Mouse (Mus musculus): ENCODE measurements at regions not wholly inside any gene's neighbourhood (a gene's known extent, or its start where the extent isn't known, plus 50 kb on each side); places are given as distances from the start of the nearest gene placed in this dataset.

DNA sequence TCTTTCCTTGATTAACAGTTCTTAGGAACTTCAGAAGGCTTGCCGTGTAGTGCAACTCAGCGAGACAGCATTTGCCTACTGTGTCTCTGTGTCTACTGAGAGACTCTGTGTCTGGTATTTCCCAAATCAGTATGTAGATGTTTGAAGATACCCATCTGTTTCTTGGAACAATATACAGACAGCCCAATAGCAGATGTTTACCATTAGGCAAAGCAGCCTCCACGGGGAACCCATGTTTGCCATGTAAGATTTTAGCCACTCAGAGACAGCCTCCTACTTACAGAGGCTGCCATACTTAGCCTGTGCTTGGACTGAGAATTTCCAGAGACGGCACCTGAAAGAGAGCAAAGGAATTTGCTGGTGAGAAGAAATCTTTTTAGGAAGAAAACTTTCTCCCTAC lies 100.9 kb upstream of the Hes1 start:
- no peak overlapping the region for H3K27ac ChIP-seq (ENCODE audit: low read length)
- H3K9me3 ChIP-seq (replicated peaks; ENCODE audit: control insufficient read depth, low read length, poor library complexity, severe bottlenecking) = no peaks in the 10 kb centered on the region
- H3K4me2 ChIP-seq (ENCODE audit: low read length) = no peak overlapping the region
- H3K4me3 ChIP-seq (ENCODE audit: low read depth, low read length) = no peak overlapping the region
- H3K27me3 ChIP-seq (ENCODE audit: control insufficient read depth, insufficient read depth, low read depth, low read length) = no peaks in the 10 kb centered on the region
- no peak for ATAC-seq
- no peak overlapping the region for H3K9ac ChIP-seq (ENCODE audit: low read depth, low read length)
- no peaks in the 10 kb centered on the region for H3K4me1 ChIP-seq (ENCODE audit: control insufficient read depth, insufficient read depth, low read length)
- 82% methylated on average over 4 of the region's 4 CpGs for WGBS
- H3K36me3 ChIP-seq (ENCODE audit: control insufficient read depth, insufficient read depth, low read length) = no peaks in the 10 kb centered on the region

DNA sequence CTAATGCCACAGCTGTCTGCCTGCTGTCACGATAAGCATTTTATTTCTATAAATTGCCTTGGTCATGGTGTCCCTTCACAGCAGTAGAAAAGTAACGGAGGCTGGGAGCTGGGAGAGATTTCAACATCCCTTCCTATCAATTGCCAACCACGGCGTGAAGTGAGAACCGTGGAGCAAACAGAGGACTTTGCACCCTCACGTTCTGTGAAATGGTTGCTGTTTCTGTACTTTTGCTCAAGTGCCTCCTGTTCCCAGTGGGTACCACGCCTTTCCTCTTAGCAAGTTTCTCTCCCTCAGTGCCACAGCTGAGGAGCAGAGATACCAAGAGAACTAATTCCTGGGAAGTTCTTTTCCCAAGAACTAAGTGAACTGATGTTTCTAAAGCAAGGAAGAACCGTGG lies 99.6 kb upstream of the Hes1 start:
- Histone ChIP-seq H3K27ac (ENCODE audit: low read length) (no peak overlapping the region), H3K27me3 (ENCODE audit: control insufficient read depth, insufficient read depth, low read depth, low read length) (no peaks in the 10 kb centered on the region), H3K36me3 (ENCODE audit: control insufficient read depth, insufficient read depth, low read length) (no peaks in the 10 kb centered on the region), H3K4me2 (ENCODE audit: low read length) (no peak overlapping the region), H3K9ac (ENCODE audit: low read depth, low read length) (no peak overlapping the region), H3K4me3 (ENCODE audit: low read depth, low read length) (no peak overlapping the region), H3K4me1 (ENCODE audit: control insufficient read depth, insufficient read depth, low read length) (no peaks in the 10 kb centered on the region), H3K9me3 (replicated peaks; ENCODE audit: control insufficient read depth, low read length, poor library complexity, severe bottlenecking) (no peaks in the 10 kb centered on the region)
- no peak for ATAC-seq
- 93% methylated on average over 8 of the region's 8 CpGs for WGBS

DNA sequence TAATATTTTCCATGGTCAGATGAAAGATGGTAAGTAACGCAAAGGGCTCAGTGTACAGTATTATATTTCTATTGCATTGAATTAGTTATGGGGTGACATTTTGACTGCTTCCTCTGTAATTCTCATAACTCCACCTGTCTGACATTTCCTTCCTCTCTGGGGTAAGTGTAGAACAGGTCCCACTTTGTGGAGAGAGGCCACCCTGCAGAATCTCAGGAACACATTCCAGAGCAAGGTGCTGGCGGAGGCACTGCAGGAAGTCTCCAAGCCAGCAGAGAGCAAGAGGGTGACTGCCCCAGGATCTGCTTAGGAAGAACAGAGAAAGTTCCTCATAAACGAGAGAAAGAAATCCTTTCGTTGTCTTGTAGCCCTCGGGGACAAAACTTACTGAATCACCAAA lies 95.4 kb upstream of the Hes1 start:
- H3K9ac ChIP-seq (ENCODE audit: low read depth, low read length) = no peak overlapping the region
- H3K9me3 ChIP-seq (replicated peaks; ENCODE audit: control insufficient read depth, low read length, poor library complexity, severe bottlenecking) = no peaks in the 10 kb centered on the region
- H3K4me3 ChIP-seq (ENCODE audit: low read depth, low read length) = no peak overlapping the region
- no peaks in the 10 kb centered on the region for H3K4me1 ChIP-seq (ENCODE audit: control insufficient read depth, insufficient read depth, low read length)
- WGBS = 81% methylated on average over 5 of the region's 5 CpGs
- no peak overlapping the region for H3K27ac ChIP-seq (ENCODE audit: low read length)
- H3K27me3 ChIP-seq (ENCODE audit: control insufficient read depth, insufficient read depth, low read depth, low read length) = no peaks in the 10 kb centered on the region
- no peak overlapping the region for H3K4me2 ChIP-seq (ENCODE audit: low read length)
- no peaks in the 10 kb centered on the region for H3K36me3 ChIP-seq (ENCODE audit: control insufficient read depth, insufficient read depth, low read length)
- ATAC-seq = no peak

DNA sequence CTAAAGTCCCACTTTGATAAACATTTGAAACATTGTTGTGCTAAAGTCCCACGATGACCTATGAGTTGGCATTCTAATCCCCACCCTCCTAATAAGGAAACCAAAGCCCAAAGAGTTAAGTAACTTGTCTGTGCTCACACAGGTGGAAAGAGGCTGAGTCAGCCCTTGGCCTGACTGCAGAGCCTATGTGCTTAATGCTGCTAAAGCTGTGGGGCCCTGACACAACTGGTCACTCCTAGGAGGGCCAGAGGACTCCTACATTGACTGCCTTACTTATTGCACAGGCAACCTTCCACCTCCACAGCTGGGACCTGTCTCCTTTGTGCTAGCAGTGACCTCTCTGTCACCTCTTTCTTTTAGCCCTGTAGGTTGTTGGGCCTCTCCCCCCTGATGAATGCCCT lies 91.4 kb upstream of the Hes1 start:
- ATAC-seq = no peak
- WGBS = 27% methylated on average over 1 of the region's 1 CpGs

DNA sequence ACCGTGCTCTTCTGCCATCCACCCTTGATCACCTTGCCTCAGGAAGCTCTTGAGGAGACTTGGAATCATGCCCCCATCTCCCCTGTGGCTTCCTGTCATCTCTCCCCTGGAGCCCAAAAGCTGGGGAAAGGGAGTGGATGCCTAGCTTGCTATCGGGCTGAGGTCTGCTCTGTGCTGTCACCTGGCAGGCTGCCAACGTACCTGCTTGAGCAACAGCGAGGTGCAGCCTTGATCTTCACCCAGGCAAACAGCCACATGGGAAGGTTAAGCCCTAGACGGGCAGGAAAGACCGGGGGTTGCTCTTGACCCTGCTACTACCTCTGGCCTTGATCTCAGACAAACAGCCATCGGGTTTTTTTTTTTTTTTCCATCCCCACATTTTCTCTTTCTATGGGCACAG lies 90.9 kb upstream of the Hes1 start:
- H3K27me3 ChIP-seq (ENCODE audit: control insufficient read depth, insufficient read depth, low read depth, low read length) = no peaks in the 10 kb centered on the region
- H3K4me1 ChIP-seq (ENCODE audit: control insufficient read depth, insufficient read depth, low read length) = no peaks in the 10 kb centered on the region
- 64% methylated on average over 7 of the region's 7 CpGs for WGBS
- H3K9ac ChIP-seq (ENCODE audit: low read depth, low read length) = no peak overlapping the region
- no peaks in the 10 kb centered on the region for H3K36me3 ChIP-seq (ENCODE audit: control insufficient read depth, insufficient read depth, low read length)
- no peak for ATAC-seq
- H3K9me3 ChIP-seq (replicated peaks; ENCODE audit: control insufficient read depth, low read length, poor library complexity, severe bottlenecking) = no peaks in the 10 kb centered on the region
- no peak overlapping the region for H3K4me2 ChIP-seq (ENCODE audit: low read length)
- H3K4me3 ChIP-seq (ENCODE audit: low read depth, low read length) = no peak overlapping the region
- no peak overlapping the region for H3K27ac ChIP-seq (ENCODE audit: low read length)

More for the DNA sequence above, 91.4 kb upstream of the Hes1 start:
- H3K4me1 ChIP-seq (ENCODE audit: control insufficient read depth, insufficient read depth, low read length) = no peaks in the 10 kb centered on the region
- no peaks in the 10 kb centered on the region for H3K36me3 ChIP-seq (ENCODE audit: control insufficient read depth, insufficient read depth, low read length)
- H3K4me3 ChIP-seq (ENCODE audit: low read depth, low read length) = no peak overlapping the region
- no peaks in the 10 kb centered on the region for H3K27me3 ChIP-seq (ENCODE audit: control insufficient read depth, insufficient read depth, low read depth, low read length)
- no peak overlapping the region for H3K9ac ChIP-seq (ENCODE audit: low read depth, low read length)
- no peak overlapping the region for H3K4me2 ChIP-seq (ENCODE audit: low read length)
- H3K9me3 ChIP-seq (replicated peaks; ENCODE audit: control insufficient read depth, low read length, poor library complexity, severe bottlenecking) = no peaks in the 10 kb centered on the region
- no peak overlapping the region for H3K27ac ChIP-seq (ENCODE audit: low read length)

DNA sequence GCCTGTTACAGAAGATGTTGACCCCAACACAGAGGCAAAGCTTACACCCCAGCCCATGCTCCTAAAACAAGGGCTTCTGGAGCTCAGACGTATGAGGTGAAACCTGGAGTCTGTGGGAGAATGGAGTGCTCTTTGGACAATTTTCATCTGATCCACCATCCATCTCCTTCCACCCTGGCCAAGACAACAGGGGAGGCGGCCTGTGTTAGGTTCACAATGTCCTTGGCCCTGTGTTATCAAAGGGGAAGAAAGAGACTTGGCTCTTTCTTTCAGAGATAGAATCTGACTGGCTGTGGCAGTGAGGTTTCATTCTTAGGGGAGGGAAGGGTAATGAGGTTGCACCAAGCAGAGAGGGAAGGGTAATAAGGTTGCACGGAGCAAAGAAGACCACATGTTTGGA lies 88.4 kb upstream of the Hes1 start:
- H3K4me1 ChIP-seq (ENCODE audit: control insufficient read depth, insufficient read depth, low read length) = no peaks in the 10 kb centered on the region
- ATAC-seq = no peak
- no peak overlapping the region for H3K27ac ChIP-seq (ENCODE audit: low read length)
- WGBS = 91% methylated on average over 3 of the region's 3 CpGs
- no peak overlapping the region for H3K4me3 ChIP-seq (ENCODE audit: low read depth, low read length)
- no peaks in the 10 kb centered on the region for H3K36me3 ChIP-seq (ENCODE audit: control insufficient read depth, insufficient read depth, low read length)
- H3K4me2 ChIP-seq (ENCODE audit: low read length) = no peak overlapping the region
- H3K9ac ChIP-seq (ENCODE audit: low read depth, low read length) = no peak overlapping the region
- H3K27me3 ChIP-seq (ENCODE audit: control insufficient read depth, insufficient read depth, low read depth, low read length) = no peaks in the 10 kb centered on the region
- H3K9me3 ChIP-seq (replicated peaks; ENCODE audit: control insufficient read depth, low read length, poor library complexity, severe bottlenecking) = no peaks in the 10 kb centered on the region

DNA sequence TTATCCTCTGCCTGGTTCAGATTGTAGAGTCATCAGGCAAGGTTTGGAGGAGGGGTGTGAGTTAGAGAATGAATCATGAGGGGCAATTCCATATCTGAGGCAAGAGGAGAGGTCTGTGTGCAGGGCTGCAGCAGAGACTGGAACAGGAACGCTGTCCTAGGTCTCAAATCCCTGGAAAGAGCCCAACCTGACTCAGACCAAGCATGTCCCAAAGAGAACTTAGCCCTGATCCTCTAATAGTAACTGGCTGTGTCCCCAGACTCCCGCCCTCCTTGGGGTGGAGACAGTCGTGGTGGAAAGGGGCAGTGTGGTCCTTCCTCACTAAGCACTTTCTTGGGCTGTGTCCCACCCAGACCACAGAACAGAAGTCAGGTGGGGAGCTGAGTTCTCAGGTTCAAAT lies 87.2 kb upstream of the Hes1 start:
- Histone ChIP-seq H3K27ac (ENCODE audit: low read length) (no peak overlapping the region), H3K9me3 (replicated peaks; ENCODE audit: control insufficient read depth, low read length, poor library complexity, severe bottlenecking) (no peaks in the 10 kb centered on the region), H3K4me3 (ENCODE audit: low read depth, low read length) (no peak overlapping the region), H3K4me1 (ENCODE audit: control insufficient read depth, insufficient read depth, low read length) (no peaks in the 10 kb centered on the region), H3K27me3 (ENCODE audit: control insufficient read depth, insufficient read depth, low read depth, low read length) (no peaks in the 10 kb centered on the region), H3K4me2 (ENCODE audit: low read length) (no peak overlapping the region), H3K36me3 (ENCODE audit: control insufficient read depth, insufficient read depth, low read length) (no peaks in the 10 kb centered on the region), H3K9ac (ENCODE audit: low read depth, low read length) (no peak overlapping the region)
- no peak for ATAC-seq
- 73% methylated on average over 3 of the region's 3 CpGs for WGBS

DNA sequence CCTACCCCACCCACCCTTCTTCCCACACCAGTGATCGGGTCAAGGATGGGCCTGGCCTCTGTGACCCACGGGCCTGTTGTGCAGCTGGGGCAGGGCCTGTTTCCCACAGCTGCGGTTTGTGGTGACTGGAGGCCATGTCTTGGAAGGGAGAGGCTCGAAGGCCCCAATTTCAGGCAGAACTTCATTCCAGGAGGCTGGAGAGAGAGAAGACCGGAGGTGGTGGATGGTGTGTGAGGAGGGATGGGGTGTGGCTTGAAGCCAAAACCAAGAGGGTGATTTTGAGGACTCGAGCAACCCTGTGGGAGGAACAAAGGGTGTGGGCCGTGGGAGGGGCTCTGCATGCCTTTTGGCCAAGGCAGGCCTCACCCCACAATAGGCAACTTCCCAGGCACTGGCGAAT lies 86.5 kb upstream of the Hes1 start:
- Histone ChIP-seq H3K4me1 (ENCODE audit: control insufficient read depth, insufficient read depth, low read length) (no peaks in the 10 kb centered on the region), H3K4me3 (ENCODE audit: low read depth, low read length) (no peak overlapping the region), H3K4me2 (ENCODE audit: low read length) (no peak overlapping the region), H3K27me3 (ENCODE audit: control insufficient read depth, insufficient read depth, low read depth, low read length) (no peaks in the 10 kb centered on the region), H3K27ac (ENCODE audit: low read length) (no peak overlapping the region), H3K9me3 (replicated peaks; ENCODE audit: control insufficient read depth, low read length, poor library complexity, severe bottlenecking) (no peaks in the 10 kb centered on the region), H3K9ac (ENCODE audit: low read depth, low read length) (no peak overlapping the region), H3K36me3 (ENCODE audit: control insufficient read depth, insufficient read depth, low read length) (no peaks in the 10 kb centered on the region)
- no peak for ATAC-seq
- WGBS = 66% methylated on average over 8 of the region's 8 CpGs

DNA sequence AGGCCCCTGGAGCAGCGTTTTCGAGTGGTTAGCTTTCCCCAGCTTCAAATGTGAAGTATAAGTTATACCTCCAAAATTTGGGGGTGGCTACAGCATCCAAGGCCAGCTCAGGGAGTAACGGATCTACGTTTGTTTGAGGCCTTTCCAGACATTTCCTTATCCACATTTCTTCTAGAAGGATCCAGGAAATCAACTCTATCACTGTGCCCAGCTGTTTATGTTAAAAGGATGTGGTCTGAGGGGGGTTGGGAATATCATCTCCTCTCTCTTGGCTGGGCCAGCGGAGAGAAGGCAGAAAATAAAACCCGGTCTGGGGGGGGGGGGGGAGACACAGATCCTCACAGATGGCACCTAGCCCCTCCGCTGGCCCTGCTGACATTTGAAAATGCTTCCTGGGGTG lies 85.1 kb upstream of the Hes1 start:
- Histone ChIP-seq H3K36me3 (ENCODE audit: control insufficient read depth, insufficient read depth, low read length) (no peaks in the 10 kb centered on the region), H3K4me2 (ENCODE audit: low read length) (no peak overlapping the region), H3K27me3 (ENCODE audit: control insufficient read depth, insufficient read depth, low read depth, low read length) (no peaks in the 10 kb centered on the region), H3K4me3 (ENCODE audit: low read depth, low read length) (no peak overlapping the region), H3K9ac (ENCODE audit: low read depth, low read length) (no peak overlapping the region), H3K4me1 (ENCODE audit: control insufficient read depth, insufficient read depth, low read length) (no peaks in the 10 kb centered on the region), H3K27ac (ENCODE audit: low read length) (no peak overlapping the region), H3K9me3 (replicated peaks; ENCODE audit: control insufficient read depth, low read length, poor library complexity, severe bottlenecking) (no peaks in the 10 kb centered on the region)
- ATAC-seq = no peak
- WGBS = 87% methylated on average over 7 of the region's 7 CpGs

DNA sequence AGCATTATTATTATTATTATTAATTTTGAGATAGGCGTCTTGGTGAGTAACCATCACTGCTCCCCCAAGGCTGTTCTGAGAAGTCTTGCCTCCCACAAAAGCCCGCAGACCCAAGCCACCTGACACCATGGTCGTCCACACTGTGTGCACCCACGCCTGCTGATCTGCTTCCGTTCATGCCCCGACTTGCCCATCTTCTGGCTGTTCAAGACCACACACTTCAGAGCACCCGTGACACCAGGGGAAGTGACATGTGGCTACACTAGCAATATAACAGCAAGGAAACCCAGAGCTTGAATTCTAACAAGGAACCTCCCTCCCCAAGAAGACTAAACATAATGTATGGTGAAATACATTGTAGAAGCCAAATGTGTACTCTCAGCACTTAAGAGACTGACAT lies 82.6 kb upstream of the Hes1 start:
- Histone ChIP-seq H3K4me1 (ENCODE audit: control insufficient read depth, insufficient read depth, low read length) (no peaks in the 10 kb centered on the region), H3K27me3 (ENCODE audit: control insufficient read depth, insufficient read depth, low read depth, low read length) (no peaks in the 10 kb centered on the region), H3K9me3 (replicated peaks; ENCODE audit: control insufficient read depth, low read length, poor library complexity, severe bottlenecking) (no peaks in the 10 kb centered on the region), H3K4me3 (ENCODE audit: low read depth, low read length) (no peak overlapping the region), H3K4me2 (ENCODE audit: low read length) (no peak overlapping the region), H3K27ac (ENCODE audit: low read length) (no peak overlapping the region), H3K36me3 (ENCODE audit: control insufficient read depth, insufficient read depth, low read length) (no peaks in the 10 kb centered on the region), H3K9ac (ENCODE audit: low read depth, low read length) (no peak overlapping the region)
- no peak for ATAC-seq
- WGBS = 91% methylated on average over 7 of the region's 7 CpGs

All from midbrain, embryonic 16.5 days (tissue).